Mouse (Mus musculus) inflammation-experienced regulatory T-cells (primary cell): ENCODE data around the gene Speer4c. TPM values are rescaled to one million over a fixed set of nuclear protein-coding genes. Genes with fewer than 3 reads are reported as not detected.

Experiments
- polyA plus RNA-seq, 2 experiments: library from polyadenylated mRNA; unstranded; fragments of 100-300 nt; shearing (Covaris generic); gene quantifications; one replicate each; pipeline ENCODE4 v1.2.1; 2017

Gene Speer4c
- not detected for polyA plus RNA-seq

DNA sequence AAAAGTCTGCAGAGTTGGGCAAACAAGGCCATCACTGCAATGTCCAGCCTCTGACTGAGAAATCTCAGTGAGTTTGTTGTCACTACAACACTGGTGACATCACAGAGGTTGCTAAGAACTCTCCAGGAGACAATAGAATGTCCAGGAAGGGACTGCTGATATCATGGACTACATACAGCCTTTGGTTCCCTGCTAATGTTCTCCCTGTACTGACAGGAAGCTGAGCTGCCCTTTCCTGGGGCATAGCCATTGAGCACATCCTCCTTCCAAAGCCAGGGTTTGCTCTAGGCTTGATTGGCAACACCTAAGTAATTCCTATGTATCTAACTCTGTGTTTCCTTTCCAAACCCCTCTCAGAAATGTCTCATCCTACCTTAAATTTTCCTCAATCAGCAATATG, at the start of gene Speer4c:
Speer4c (minus strand) TSS at position 101 of the 400 bp plus-strand sequence.

Other genes with a start within 250 kb of the Speer4c start
- gene Gm21149, start 237.7 kb downstream of the Speer4c start, polyA plus RNA-seq = not detected
- not detected for gene Gm21190, start 185.0 kb downstream of the Speer4c start, polyA plus RNA-seq
- gene Gm21083, start 136.9 kb downstream of the Speer4c start, polyA plus RNA-seq = not detected
- gene Speer4d, start 95.2 kb downstream of the Speer4c start, polyA plus RNA-seq = under 1 TPM in 1 of 2 experiments, not detected in 1; 0.76 TPM
- not detected for gene 4930572O03Rik, start 57.2 kb downstream of the Speer4c start, polyA plus RNA-seq
- 1 to 10 TPM in 1 of 2 experiments, not detected in 1; 2.4 TPM for gene Cacna2d1, start 220.4 kb upstream of the Speer4c start, polyA plus RNA-seq